Mouse (Mus musculus) heart, postnatal 0 days (tissue): ENCODE measurements around the gene Elk3.

ENCODE experiments used
- CTCF ChIP-seq: IDR thresholded peaks from 2 replicates; pipeline ENCODE4 v1.5.1; 2016; ENCODE audit warnings: antibody characterized with exemption, control low read depth, low read depth
- EP300 ChIP-seq: IDR thresholded peaks from 2 replicates; pipeline ENCODE4 v1.6.1; 2016; ENCODE audit warnings: antibody characterized with exemption, low read depth

- TF ChIP-seq CTCF, result peak; percentile 95
- TF ChIP-seq EP300, result no peak
Observed at GRCm38 (mm10) chr10:93291843-93292242, 19.1 kb downstream of the Elk3 start.
